Mouse (Mus musculus): ENCODE results near the gene Rassf7. TPM values are rescaled to one million over a fixed set of nuclear protein-coding genes. Genes with fewer than 3 reads are reported as not detected.
A peak's percentile ranks its signal among the peaks of the same experiment; 100 is the strongest.

Rassf7 gene
- polyA plus RNA-seq, 1 experiment = 258 TPM

GRCm38 (mm10) chr7:141173323-141173850, 42.3 kb upstream of the Rassf7 start:
- H3K4me1 ChIP-seq (ENCODE audit: control insufficient read depth, insufficient read depth, insufficient read length, low read length) = peaks cover 14% of the 10 kb centered on the region; the same call in 1 of the 2 replicates
- H3K27me3 ChIP-seq (ENCODE audit: control insufficient read depth, insufficient read depth, low read length) = no peaks in the 10 kb centered on the region
- H3K4me3 ChIP-seq (ENCODE audit: low read depth, low read length) = no peak overlapping the region
- TF ChIP-seq CTCF (IDR thresholded peaks at IDR 0.05; ENCODE audit: extremely low read depth, insufficient read length, insufficient replicate concordance, low read depth, low read length) = no peak
- no peak for TF ChIP-seq POLR2A (IDR thresholded peaks at IDR 0.05; ENCODE audit: low read depth, low read length)
- no peaks in the 10 kb centered on the region for H3K36me3 ChIP-seq (ENCODE audit: control insufficient read depth, insufficient read depth, low read length)
- peak overlapping the region; percentile 93 for H3K27ac ChIP-seq (ENCODE audit: insufficient read depth, low read depth, low read length)
- WGBS = 59% methylated on average over 5 of the region's 5 CpGs

GRCm38 (mm10) chr7:141175068-141175467, 40.6 kb upstream of the Rassf7 start:
- 83% methylated on average over 4 of the region's 4 CpGs for WGBS
- Histone ChIP-seq H3K4me1 (ENCODE audit: control insufficient read depth, insufficient read depth, insufficient read length, low read length) (peaks cover 11% of the 10 kb centered on the region; the same call in 1 of the 2 replicates), H3K27me3 (ENCODE audit: control insufficient read depth, insufficient read depth, low read length) (no peaks in the 10 kb centered on the region), H3K4me3 (ENCODE audit: low read depth, low read length) (no peak overlapping the region), H3K36me3 (ENCODE audit: control insufficient read depth, insufficient read depth, low read length) (no peaks in the 10 kb centered on the region), H3K27ac (ENCODE audit: insufficient read depth, low read depth, low read length) (no peak overlapping the region)
- TF ChIP-seq POLR2A (IDR thresholded peaks at IDR 0.05; ENCODE audit: low read depth, low read length) (no peak), CTCF (IDR thresholded peaks at IDR 0.05; ENCODE audit: extremely low read depth, insufficient read length, insufficient replicate concordance, low read depth, low read length) (no peak)

- Histone ChIP-seq H3K4me1 (ENCODE audit: control insufficient read depth, insufficient read depth, insufficient read length, low read length) (peaks cover 9% of the 10 kb centered on the region; the same call in 1 of the 2 replicates), H3K27ac (ENCODE audit: insufficient read depth, low read depth, low read length) (no peak overlapping the region), H3K36me3 (ENCODE audit: control insufficient read depth, insufficient read depth, low read length) (no peaks in the 10 kb centered on the region), H3K4me3 (ENCODE audit: low read depth, low read length) (no peak overlapping the region), H3K27me3 (ENCODE audit: control insufficient read depth, insufficient read depth, low read length) (no peaks in the 10 kb centered on the region)
- peak; percentile 92; the same call in 1 of the 2 replicates for TF ChIP-seq CTCF (IDR thresholded peaks at IDR 0.05; ENCODE audit: extremely low read depth, insufficient read length, insufficient replicate concordance, low read depth, low read length)
- TF ChIP-seq POLR2A (IDR thresholded peaks at IDR 0.05; ENCODE audit: low read depth, low read length) = no peak
- WGBS = under 1% methylated on average over 8 of the region's 8 CpGs
Measured at GRCm38 (mm10) chr7:141176173-141176572, 39.5 kb upstream of the Rassf7 start.

GRCm38 (mm10) chr7:141188194-141188593, 27.5 kb upstream of the Rassf7 start:
- H3K4me3 ChIP-seq (ENCODE audit: low read depth, low read length) = no peak overlapping the region
- TF ChIP-seq POLR2A (IDR thresholded peaks at IDR 0.05; ENCODE audit: low read depth, low read length) (no peak), CTCF (IDR thresholded peaks at IDR 0.05; ENCODE audit: extremely low read depth, insufficient read length, insufficient replicate concordance, low read depth, low read length) (no peak)
- H3K27ac ChIP-seq (ENCODE audit: insufficient read depth, low read depth, low read length) = no peak overlapping the region
- 74% methylated on average over 3 of the region's 3 CpGs for WGBS
- H3K27me3 ChIP-seq (ENCODE audit: control insufficient read depth, insufficient read depth, low read length) = no peaks in the 10 kb centered on the region
- peaks cover 28% of the 10 kb centered on the region for H3K36me3 ChIP-seq (ENCODE audit: control insufficient read depth, insufficient read depth, low read length)
- H3K4me1 ChIP-seq (ENCODE audit: control insufficient read depth, insufficient read depth, insufficient read length, low read length) = peaks cover 6% of the 10 kb centered on the region

GRCm38 (mm10) chr7:141188733-141189132, 26.9 kb upstream of the Rassf7 start:
- no peaks in the 10 kb centered on the region for H3K27me3 ChIP-seq (ENCODE audit: control insufficient read depth, insufficient read depth, low read length)
- peaks cover 6% of the 10 kb centered on the region for H3K4me1 ChIP-seq (ENCODE audit: control insufficient read depth, insufficient read depth, insufficient read length, low read length)
- H3K36me3 ChIP-seq (ENCODE audit: control insufficient read depth, insufficient read depth, low read length) = peaks cover 28% of the 10 kb centered on the region
- TF ChIP-seq POLR2A (IDR thresholded peaks at IDR 0.05; ENCODE audit: low read depth, low read length) = no peak
- TF ChIP-seq CTCF (IDR thresholded peaks at IDR 0.05; ENCODE audit: extremely low read depth, insufficient read length, insufficient replicate concordance, low read depth, low read length) = no peak
- no peak overlapping the region for H3K4me3 ChIP-seq (ENCODE audit: low read depth, low read length)
- H3K27ac ChIP-seq (ENCODE audit: insufficient read depth, low read depth, low read length) = no peak overlapping the region
- WGBS = 89% methylated on average over 3 of the region's 3 CpGs

GRCm38 (mm10) chr7:141190220-141190619, 25.4 kb upstream of the Rassf7 start:
- TF ChIP-seq CTCF (IDR thresholded peaks at IDR 0.05; ENCODE audit: extremely low read depth, insufficient read length, insufficient replicate concordance, low read depth, low read length) = no peak
- no peak for TF ChIP-seq POLR2A (IDR thresholded peaks at IDR 0.05; ENCODE audit: low read depth, low read length)
- no peaks in the 10 kb centered on the region for H3K27me3 ChIP-seq (ENCODE audit: control insufficient read depth, insufficient read depth, low read length)
- no peak overlapping the region for H3K27ac ChIP-seq (ENCODE audit: insufficient read depth, low read depth, low read length)
- H3K4me1 ChIP-seq (ENCODE audit: control insufficient read depth, insufficient read depth, insufficient read length, low read length) = peaks cover 9% of the 10 kb centered on the region
- H3K4me3 ChIP-seq (ENCODE audit: low read depth, low read length) = no peak overlapping the region
- peaks cover 28% of the 10 kb centered on the region for H3K36me3 ChIP-seq (ENCODE audit: control insufficient read depth, insufficient read depth, low read length)
- 87% methylated on average over 3 of the region's 3 CpGs for WGBS

GRCm38 (mm10) chr7:141191036-141191435, 24.6 kb upstream of the Rassf7 start:
- TF ChIP-seq CTCF (IDR thresholded peaks at IDR 0.05; ENCODE audit: extremely low read depth, insufficient read length, insufficient replicate concordance, low read depth, low read length) = no peak
- no peak for TF ChIP-seq POLR2A (IDR thresholded peaks at IDR 0.05; ENCODE audit: low read depth, low read length)
- Histone ChIP-seq H3K4me3 (ENCODE audit: low read depth, low read length) (no peak overlapping the region), H3K36me3 (ENCODE audit: control insufficient read depth, insufficient read depth, low read length) (peaks cover 28% of the 10 kb centered on the region), H3K27me3 (ENCODE audit: control insufficient read depth, insufficient read depth, low read length) (no peaks in the 10 kb centered on the region), H3K27ac (ENCODE audit: insufficient read depth, low read depth, low read length) (no peak overlapping the region), H3K4me1 (ENCODE audit: control insufficient read depth, insufficient read depth, insufficient read length, low read length) (peaks cover 10% of the 10 kb centered on the region)
- 85% methylated on average over 14 of the region's 14 CpGs for WGBS
